Mouse (Mus musculus) stomach, postnatal 0 days (tissue): Measurements from ENCODE around the gene Pcsk5. TPM values are rescaled to one million over a fixed set of nuclear protein-coding genes. Genes with fewer than 3 reads are reported as not detected.

Source experiments
- ATAC-seq: fragments of 200-750 bp; cut with Nextera tagmentation; 2 replicates; pipeline ENCODE4 v1.8.0; 2017; ENCODE audit not compliant: low FRiP score, low TSS enrichment
- DNase-seq: peaks from one replicate; pipeline ENCODE4 v3.0.0-alpha.2; 2016; ENCODE audit warnings: low spot score
- H3K27ac ChIP-seq: fragments of 300-500 bp; sonication (generic); replicated peaks from 2 replicates; pipeline ENCODE4 v1.5.1; 2014; ENCODE audit warnings: mild to moderate bottlenecking, control low read depth
- H3K27me3 ChIP-seq: fragments of 300-500 bp; sonication (generic); 2 replicates; pipeline ENCODE4 v1.6.1; 2014; ENCODE audit warnings: low read length; ENCODE audit not compliant: control insufficient read depth, insufficient read depth
- H3K36me3 ChIP-seq: fragments of 300-500 bp; sonication (generic); 2 replicates; pipeline ENCODE4 v1.6.1; 2014; ENCODE audit warnings: low read length, mixed read lengths; ENCODE audit not compliant: control insufficient read depth, insufficient read depth
- H3K4me1 ChIP-seq: fragments of 300-500 bp; sonication (generic); replicated peaks from 2 replicates; pipeline ENCODE4 v1.6.1; 2014; ENCODE audit warnings: antibody characterized with exemption; ENCODE audit not compliant: control insufficient read depth, insufficient read depth
- H3K4me2 ChIP-seq: fragments of 300-500 bp; sonication (generic); replicated peaks from 2 replicates; pipeline ENCODE4 v1.6.1; 2014; ENCODE audit warnings: low read depth, mild to moderate bottlenecking, control low read depth, moderate library complexity
- H3K4me3 ChIP-seq: fragments of 300-500 bp; sonication (generic); 2 replicates; pipeline ENCODE4 v1.5.1; 2014; ENCODE audit warnings: low read depth, low read length, control low read depth
- H3K9ac ChIP-seq: fragments of 300-500 bp; sonication (generic); 2 replicates; pipeline ENCODE4 v1.6.1; 2014; ENCODE audit warnings: mild to moderate bottlenecking, low read length, control low read depth, mixed read lengths
- H3K9me3 ChIP-seq: fragments of 300-500 bp; sonication (generic); 2 replicates; pipeline ENCODE4 v1.6.1; 2016; ENCODE audit warnings: low read length; ENCODE audit not compliant: control insufficient read depth
- CTCF ChIP-seq: IDR thresholded peaks from 2 replicates; pipeline ENCODE4 v1.5.1; 2016; ENCODE audit warnings: antibody characterized with exemption, low read depth, mild to moderate bottlenecking, moderate library complexity
- EP300 ChIP-seq: optimal IDR thresholded peaks from 2 replicates; pipeline ENCODE3; 2016; ENCODE audit warnings: antibody characterized with exemption
- WGBS: fragments of 180-500 bp; shearing (Covaris S2); extraction: QIAGEN DNeasy Blood & Tissue Kit; methylation state at CpG from one replicate; pipeline ENCODE4 v1.1.7; 2014; 5-methylcytosine and 5-hydroxymethylcytosine counted together
- polyA plus RNA-seq: library from polyadenylated mRNA; unstranded; fragments of >200 nt; fragmentation: Nextera tagmentation; extraction: Ambion mirVana; gene quantifications from 2 replicates; pipeline ENCODE4 v1.2.1, GENCODE M21; 2015

Pcsk5 gene
- polyA plus RNA-seq, 1 experiment from 2014 or later = 4.3 TPM

DNA sequence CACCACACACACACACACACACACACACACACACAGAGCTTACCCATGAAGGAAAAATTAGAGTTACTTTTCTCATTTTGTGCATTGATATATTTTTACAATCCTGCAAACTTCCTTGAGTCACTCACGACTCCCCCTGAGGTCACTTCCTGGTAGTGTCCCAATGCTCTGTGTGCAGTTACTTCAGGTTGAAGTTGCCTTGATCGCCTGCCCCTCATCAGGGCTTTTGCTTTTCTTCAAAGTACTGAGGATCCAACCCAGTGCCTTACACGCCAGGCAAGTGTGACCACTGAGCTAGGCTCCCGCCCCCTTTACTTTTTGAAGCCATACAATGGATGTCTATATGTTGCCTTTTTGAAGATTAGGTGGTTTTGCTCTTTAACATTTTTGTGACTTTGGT is 437.5 kb downstream of the Pcsk5 start:
- DNase-seq = no peak
- no peak overlapping the region for H3K9ac ChIP-seq
- ATAC-seq = no peak
- no peak overlapping the region for H3K27ac ChIP-seq
- WGBS = 82% methylated on average over 4 of the region's 4 CpGs
- TF ChIP-seq CTCF (peak; percentile 19; the same call in 1 of the 2 replicates), EP300 (no peak)
- H3K9me3 ChIP-seq = no peaks in the 10 kb centered on the region
- H3K27me3 ChIP-seq = no peaks in the 10 kb centered on the region
- H3K4me3 ChIP-seq = no peak overlapping the region
- no peaks in the 10 kb centered on the region for H3K4me1 ChIP-seq
- no peaks in the 10 kb centered on the region; the same call in 1 of the 2 replicates for H3K36me3 ChIP-seq
- H3K4me2 ChIP-seq = no peak overlapping the region

DNA sequence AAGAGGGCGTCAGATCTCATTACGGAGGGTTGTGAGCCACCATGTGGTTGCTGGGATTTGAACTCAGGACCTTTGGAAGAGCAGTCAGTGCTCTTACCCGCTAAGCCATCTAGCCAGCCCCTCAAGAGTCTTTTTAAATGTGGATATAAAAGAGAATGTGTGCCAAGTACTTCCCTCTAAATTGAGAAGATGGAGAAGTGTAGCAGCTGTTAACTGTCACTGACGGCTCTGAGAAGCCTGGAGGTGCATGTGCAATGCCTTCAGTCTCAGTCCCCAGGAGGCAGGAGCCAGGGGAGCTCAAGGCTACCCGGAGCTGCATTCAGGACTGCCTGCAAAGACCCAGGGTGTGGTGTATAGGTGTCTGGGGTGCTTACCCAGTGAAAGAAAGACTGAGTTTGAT is 439.5 kb downstream of the Pcsk5 start:
- H3K4me1 ChIP-seq = 0 out of 2 replicates have a peak, but pooled peaks cover 2% of the 10 kb centered on the region
- H3K9ac ChIP-seq = no peak overlapping the region
- no peak overlapping the region for H3K4me3 ChIP-seq
- DNase-seq (no peak), ATAC-seq (no peak)
- no peaks in the 10 kb centered on the region; the same call in 1 of the 2 replicates for H3K36me3 ChIP-seq
- H3K27ac ChIP-seq = no peak overlapping the region
- TF ChIP-seq EP300 = no peak
- no peaks in the 10 kb centered on the region for H3K9me3 ChIP-seq
- 58% methylated on average over 5 of the region's 5 CpGs for WGBS
- no peak overlapping the region for H3K4me2 ChIP-seq
- H3K27me3 ChIP-seq = no peaks in the 10 kb centered on the region

DNA sequence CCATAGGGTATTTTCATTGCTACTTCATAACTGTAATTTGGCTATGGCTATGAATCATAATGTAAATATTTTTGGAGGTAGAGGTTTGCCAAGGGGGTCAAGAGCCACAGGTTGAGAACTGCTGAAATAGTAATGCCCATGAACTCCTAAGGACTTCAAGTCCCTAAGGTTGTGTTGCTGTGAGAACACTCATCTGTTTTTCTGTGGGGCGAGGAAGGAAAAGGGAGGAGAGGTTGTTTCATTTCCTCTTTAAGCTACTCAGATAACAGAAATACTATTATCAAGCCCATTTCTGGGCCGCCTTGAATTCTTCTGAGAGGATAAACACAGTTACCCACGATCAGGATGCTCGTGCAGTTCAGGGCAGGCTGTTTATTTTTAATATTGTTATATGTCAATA is 440.6 kb downstream of the Pcsk5 start:
- TF ChIP-seq EP300 (no peak), CTCF (no peak)
- H3K9me3 ChIP-seq = no peaks in the 10 kb centered on the region
- no peak overlapping the region for H3K4me2 ChIP-seq
- H3K4me1 ChIP-seq = 0 out of 2 replicates have a peak, but pooled peaks cover 2% of the 10 kb centered on the region
- no peak overlapping the region for H3K27ac ChIP-seq
- H3K9ac ChIP-seq = no peak overlapping the region
- ATAC-seq (no peak), DNase-seq (no peak)
- WGBS = 67% methylated on average over 4 of the region's 4 CpGs
- H3K27me3 ChIP-seq = no peaks in the 10 kb centered on the region
- no peak overlapping the region for H3K4me3 ChIP-seq
- H3K36me3 ChIP-seq = no peaks in the 10 kb centered on the region; the same call in 1 of the 2 replicates

DNA sequence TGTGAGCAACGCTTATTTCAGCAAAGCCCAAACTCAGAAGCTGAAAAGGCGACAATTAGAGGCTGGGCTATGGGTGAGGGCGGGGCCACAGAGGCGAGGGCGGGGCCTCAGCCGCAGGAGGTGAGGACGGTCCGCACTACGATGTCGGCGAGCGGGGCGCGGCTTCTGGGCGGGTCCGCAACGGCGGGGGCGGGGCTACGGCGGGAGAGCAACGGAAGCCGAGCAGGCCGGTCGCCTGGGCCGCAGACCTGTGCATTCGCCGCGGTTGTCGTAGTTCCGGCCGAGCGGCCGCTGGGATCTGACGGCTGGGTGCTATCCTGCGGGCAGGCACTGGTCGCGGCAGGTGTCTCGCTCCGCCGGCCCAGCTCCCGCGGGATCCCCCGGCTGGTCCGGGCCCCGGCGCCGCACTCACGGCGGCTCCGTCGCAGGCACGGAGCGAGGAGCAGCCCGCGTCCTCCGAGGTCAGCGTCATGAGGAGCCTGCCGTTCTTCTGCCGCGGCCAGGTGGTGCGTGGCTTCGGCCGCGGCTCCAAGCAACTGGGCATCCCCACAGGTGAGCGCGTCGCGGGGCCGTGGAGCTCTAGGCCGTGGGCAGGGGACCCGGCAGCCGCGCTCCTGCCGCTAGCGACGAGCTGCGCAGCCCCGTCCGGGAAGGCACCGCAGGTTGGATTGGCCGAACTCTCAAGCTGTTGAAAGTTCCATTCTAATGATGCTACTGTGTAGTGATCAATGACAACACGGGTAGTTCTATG is 443.4 kb downstream of the Pcsk5 start, which contains the start of gene Rfk:
Gene Rfk (plus strand): TSS at position 203 of the 751 bp plus-strand sequence.
- TF ChIP-seq EP300 (no peak), CTCF (no peak)
- peak within 1 kb of the TSS; percentile 89 for H3K9ac ChIP-seq
- peak within 1 kb of the TSS; percentile 87 for H3K4me3 ChIP-seq
- H3K4me1 ChIP-seq = 0 out of 2 replicates have a peak, but pooled peaks cover 2% of the 10 kb centered on the region
- no peaks in the 10 kb centered on the region for H3K9me3 ChIP-seq
- H3K27me3 ChIP-seq = no peaks in the 10 kb centered on the region
- WGBS = under 1% methylated on average over 67 of the region's 83 CpGs
- DNase-seq (peak; percentile 98), ATAC-seq (peak; percentile 97)
- H3K36me3 ChIP-seq = no peaks in the 10 kb centered on the region; the same call in 1 of the 2 replicates
- peak within 1 kb of the TSS; percentile 77 for H3K4me2 ChIP-seq
- peak within 1 kb of the TSS; percentile 91 for H3K27ac ChIP-seq

DNA sequence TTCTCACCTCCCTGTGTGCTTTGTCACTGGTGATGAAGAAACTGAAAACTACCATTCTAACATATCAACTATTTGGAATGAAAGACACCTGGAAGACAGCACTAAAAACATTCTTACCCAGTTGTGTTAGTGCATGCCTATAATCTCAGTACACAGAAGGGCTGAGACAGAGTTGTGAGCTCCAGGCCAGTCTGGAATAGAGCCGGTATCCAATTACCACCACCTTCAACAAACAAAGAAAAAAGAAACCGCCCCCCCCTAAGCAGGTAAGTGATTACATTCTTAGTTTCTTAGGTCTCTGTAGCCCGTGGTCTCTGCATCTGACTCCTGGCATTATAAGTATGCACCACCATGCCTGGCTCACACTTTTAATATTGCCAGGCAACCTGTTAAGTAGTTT is 444.6 kb downstream of the Pcsk5 start:
- 6% methylated on average over 3 of the region's 3 CpGs for WGBS
- H3K27ac ChIP-seq = no peak overlapping the region
- no peak overlapping the region for H3K4me3 ChIP-seq
- DNase-seq (peak; percentile 23), ATAC-seq (no peak)
- no peaks in the 10 kb centered on the region for H3K27me3 ChIP-seq
- H3K9ac ChIP-seq = no peak overlapping the region
- H3K9me3 ChIP-seq = no peaks in the 10 kb centered on the region
- H3K36me3 ChIP-seq = no peaks in the 10 kb centered on the region
- TF ChIP-seq EP300 = no peak
- peak overlapping the region; percentile 77 for H3K4me2 ChIP-seq
- H3K4me1 ChIP-seq = 0 out of 2 replicates have a peak, but pooled peaks cover 2% of the 10 kb centered on the region

DNA sequence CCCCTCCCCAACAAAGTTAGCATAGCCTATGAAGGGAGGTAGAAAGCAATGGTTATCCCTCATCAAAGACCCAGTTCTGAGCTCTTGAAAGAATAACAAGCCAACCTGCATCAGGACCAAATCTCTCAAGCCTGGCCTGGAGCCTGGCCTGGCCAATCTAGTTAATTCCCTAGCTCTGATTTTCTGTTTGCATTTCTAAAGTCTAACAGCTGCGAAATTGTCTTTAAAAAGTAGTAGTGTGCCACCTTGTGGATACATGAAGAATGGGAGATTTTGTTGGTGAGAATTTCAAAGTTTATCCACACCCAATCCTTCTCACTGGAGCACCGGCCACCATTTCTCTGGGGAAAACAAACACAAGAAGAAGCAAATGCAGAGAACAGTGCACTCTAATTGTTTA is 449.0 kb downstream of the Pcsk5 start:
- TF ChIP-seq CTCF (peak; percentile 81), EP300 (no peak)
- H3K4me2 ChIP-seq = no peak overlapping the region
- 1% methylated on average over 2 of the region's 2 CpGs for WGBS
- no peaks in the 10 kb centered on the region for H3K36me3 ChIP-seq
- H3K4me1 ChIP-seq = 0 out of 2 replicates have a peak, but pooled peaks cover 2% of the 10 kb centered on the region
- no peaks in the 10 kb centered on the region for H3K27me3 ChIP-seq
- DNase-seq (no peak), ATAC-seq (no peak)
- no peak overlapping the region for H3K9ac ChIP-seq
- no peak overlapping the region for H3K4me3 ChIP-seq
- no peaks in the 10 kb centered on the region for H3K9me3 ChIP-seq
- no peak overlapping the region for H3K27ac ChIP-seq
